Mouse (Mus musculus) activated CD4-positive, CD25-positive, alpha-beta regulatory T cell, adult 4 months (primary cell): Measurements from ENCODE around the gene Gm9844. TPM values are rescaled to one million over a fixed set of nuclear protein-coding genes. Genes with fewer than 3 reads are reported as not detected.
"Not testable (repeated sequence)": the region's sequence is repeated elsewhere in the genome, so short reads cannot be mapped to it uniquely, and the experiment has no call there.

ENCODE experiments used
- ATAC-seq: one replicate; pipeline ENCODE4 v1.8.0; 2017
- polyA plus RNA-seq, 2 experiments: library from polyadenylated mRNA; unstranded; fragments of 100-300 nt; shearing (Covaris generic); gene quantifications; one replicate each; pipeline ENCODE4 v1.2.1; 2017

Gm9844 gene
- polyA plus RNA-seq: 10 to 100 TPM; 17.0 to 65.7 TPM

- ATAC-seq: no peak
These were observed at the start of gene Gm9844 for GRCm38 (mm10) chr7:24861913-24862312. Gm9844 (plus strand) TSS chr7:24862213.

- ATAC-seq: peak; percentile 77
These were observed 44.5 kb upstream of the Gm9844 start for GRCm38 (mm10) chr7:24817502-24817901.

DNA sequence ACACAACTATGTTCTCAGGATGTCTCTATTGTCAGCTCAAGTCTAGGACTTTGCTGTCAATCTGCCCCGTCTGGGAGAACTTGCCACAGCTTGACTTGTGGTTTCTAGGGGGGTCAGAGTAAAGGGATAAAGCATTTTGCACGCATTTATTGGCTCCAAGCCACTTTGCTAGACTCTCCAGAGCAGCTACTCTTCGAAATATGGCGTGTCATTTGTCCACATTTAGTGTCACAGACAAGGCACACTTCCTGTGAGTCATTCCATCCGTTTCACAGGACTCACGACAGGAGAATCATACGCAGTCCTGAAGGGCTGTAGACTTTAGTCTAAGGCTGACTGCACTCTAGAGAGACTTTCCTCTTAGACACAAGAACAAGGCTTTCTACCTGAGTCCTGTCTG lies 37.6 kb upstream of the Gm9844 start:
- ATAC-seq: no peak

DNA sequence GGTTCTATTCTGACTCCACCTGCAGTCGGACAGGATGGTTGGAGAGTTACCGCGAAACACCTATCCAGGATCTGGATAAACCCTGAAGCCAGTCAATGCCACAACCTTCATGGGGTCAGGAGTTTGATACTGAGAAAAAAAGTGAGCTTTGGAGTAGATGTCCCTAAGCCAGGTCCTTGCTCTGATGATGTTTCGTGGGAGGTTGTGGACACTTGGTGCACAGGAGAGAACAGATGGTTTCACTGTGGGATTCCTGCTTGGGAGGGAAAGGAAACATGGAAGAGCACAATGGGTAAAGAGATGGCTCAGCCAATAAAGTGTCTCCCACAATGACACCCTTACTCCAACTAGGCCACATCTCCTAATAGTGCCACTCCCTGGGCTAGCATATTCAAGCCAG lies 34.8 kb upstream of the Gm9844 start:
- no peak for ATAC-seq

- peak; percentile 92 for ATAC-seq
These were observed 23.1 kb upstream of the Gm9844 start for GRCm38 (mm10) chr7:24838732-24839409.

GRCm38 (mm10) chr7:24839410-24839808 lies 22.6 kb upstream of the Gm9844 start:
- ATAC-seq: no peak

DNA sequence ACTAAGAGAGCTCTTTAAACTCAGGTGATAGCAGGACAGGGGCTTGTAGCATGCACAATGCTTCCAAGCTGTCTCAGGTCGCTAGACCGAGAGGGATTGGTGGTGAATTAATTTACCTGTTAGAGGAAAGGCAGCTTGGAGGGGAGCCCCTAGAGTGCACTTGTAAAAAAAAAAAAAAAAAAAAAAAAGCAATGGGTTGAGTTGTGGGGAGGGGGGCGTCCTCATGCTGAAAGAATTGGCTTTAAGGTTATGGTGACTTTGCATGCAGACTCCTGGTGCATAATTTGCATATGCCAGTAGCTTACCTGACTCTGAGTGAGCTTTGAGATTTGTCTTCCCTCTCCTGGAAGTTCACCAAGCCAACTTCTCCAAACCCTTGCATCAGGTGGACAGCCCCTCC lies 21.7 kb upstream of the Gm9844 start:
- ATAC-seq: no peak

DNA sequence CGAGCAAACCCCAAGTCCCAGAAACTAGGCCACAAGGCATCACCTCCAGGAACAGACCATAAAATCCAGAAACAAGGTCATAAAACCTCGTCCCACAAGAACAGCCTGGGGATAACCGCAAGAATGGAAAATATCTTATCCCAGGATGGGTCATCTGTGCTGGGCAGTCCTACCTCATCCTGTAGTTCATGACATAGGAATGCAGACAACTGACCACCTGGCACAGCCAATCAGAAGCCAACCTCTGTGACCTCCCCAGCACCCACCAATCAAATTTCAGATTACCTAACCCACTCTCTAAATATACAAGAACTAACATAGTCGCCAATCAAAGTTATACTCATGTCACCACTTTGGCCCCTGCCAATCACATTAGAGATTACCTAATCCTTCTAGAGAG lies 21.0 kb upstream of the Gm9844 start:
- ATAC-seq: no peak

- no peak for ATAC-seq
These were observed 17.9 kb upstream of the Gm9844 start for GRCm38 (mm10) chr7:24844144-24844543.

DNA sequence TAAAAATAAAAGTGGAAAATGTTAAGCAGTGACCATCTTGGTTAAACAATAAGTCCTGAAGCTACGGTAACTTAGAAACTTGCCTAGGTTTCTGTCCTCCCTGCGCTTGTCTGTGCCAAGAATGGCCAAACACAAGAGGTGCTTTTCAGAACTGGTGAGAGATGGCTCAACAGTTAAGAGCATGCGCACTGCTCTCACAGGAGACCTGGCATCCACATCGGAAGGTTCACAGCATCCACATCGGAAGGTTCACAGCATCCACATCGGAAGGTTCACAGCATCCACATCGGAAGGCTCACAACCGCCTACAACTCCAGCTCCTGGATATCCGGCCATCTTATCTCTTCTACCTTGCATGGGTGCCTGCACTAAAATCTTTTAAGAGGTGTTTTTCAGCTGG lies 16.8 kb upstream of the Gm9844 start:
- no peak for ATAC-seq

GRCm38 (mm10) chr7:24845713-24846112 lies 16.3 kb upstream of the Gm9844 start:
- peak; percentile 36 for ATAC-seq

GRCm38 (mm10) chr7:24846576-24846975 lies 15.4 kb upstream of the Gm9844 start:
- not testable (repeated sequence) for ATAC-seq

DNA sequence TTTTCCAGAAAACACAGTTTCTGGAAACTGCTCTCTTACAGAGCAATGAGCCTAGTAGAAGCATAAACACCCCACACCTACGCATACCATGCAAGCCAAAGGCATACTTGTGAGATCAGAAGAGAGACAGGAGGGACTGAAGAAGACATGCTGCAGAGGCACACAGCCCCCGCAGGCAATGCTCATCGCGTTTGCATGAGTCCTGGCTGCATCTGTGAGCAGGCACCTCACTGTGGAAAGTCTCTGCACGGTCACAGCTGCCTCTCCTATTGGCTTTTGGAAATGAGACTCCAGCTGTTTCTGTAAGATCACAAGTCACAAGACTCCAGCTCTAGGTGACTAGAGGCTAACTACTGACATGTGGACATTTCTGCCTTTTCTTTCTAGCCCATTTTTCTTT lies 11.9 kb upstream of the Gm9844 start:
- ATAC-seq: no peak

GRCm38 (mm10) chr7:24850899-24851303 lies 11.1 kb upstream of the Gm9844 start:
- no peak for ATAC-seq

- no peak for ATAC-seq
These were observed 10.3 kb upstream of the Gm9844 start for GRCm38 (mm10) chr7:24851596-24852325.

GRCm38 (mm10) chr7:24852557-24853232 lies 9.3 kb upstream of the Gm9844 start:
- no peak for ATAC-seq

DNA sequence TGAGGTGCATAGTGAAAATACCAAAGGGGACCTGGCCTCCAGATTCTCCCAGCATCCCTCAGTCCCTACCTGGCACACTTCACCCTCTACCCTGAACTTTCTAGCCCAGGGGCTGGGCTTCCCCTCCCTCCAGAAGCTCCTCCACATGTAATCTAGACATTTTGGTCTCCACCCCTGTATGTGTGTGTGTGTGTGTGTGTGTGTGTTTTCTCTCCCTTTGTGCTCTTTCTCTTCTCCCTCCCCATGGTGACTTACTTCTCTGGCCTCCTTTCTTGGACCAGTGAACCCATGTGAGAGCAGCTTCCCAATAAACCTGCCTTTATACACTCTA lies 8.8 kb upstream of the Gm9844 start:
- ATAC-seq: no peak

- ATAC-seq: no peak
These were observed 8.3 kb upstream of the Gm9844 start for GRCm38 (mm10) chr7:24853695-24854094.

- ATAC-seq: no peak
These were observed 5.4 kb upstream of the Gm9844 start for GRCm38 (mm10) chr7:24856460-24857120.

DNA sequence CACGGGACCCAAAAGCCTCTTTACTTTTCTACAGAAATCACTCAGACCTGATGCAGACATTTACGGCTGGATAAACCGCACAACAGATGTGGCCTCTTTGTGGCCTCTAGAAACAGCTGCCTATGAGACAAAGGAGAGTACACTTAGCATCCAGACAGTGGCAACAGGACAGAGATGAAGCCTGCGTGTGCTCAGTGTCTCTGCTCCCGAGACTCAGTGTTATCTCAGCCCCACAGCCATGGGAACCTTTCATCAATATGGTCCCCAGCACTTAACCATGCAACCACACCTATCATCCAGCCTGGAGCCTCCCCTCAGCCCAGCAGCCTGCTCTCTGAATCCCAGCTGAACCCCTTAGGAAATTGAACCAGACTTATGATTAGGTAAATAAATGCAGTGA lies 2.8 kb upstream of the Gm9844 start:
- ATAC-seq: no peak

- no peak for ATAC-seq
These were observed 840 bp downstream of the Gm9844 start for GRCm38 (mm10) chr7:24862853-24863252.

DNA sequence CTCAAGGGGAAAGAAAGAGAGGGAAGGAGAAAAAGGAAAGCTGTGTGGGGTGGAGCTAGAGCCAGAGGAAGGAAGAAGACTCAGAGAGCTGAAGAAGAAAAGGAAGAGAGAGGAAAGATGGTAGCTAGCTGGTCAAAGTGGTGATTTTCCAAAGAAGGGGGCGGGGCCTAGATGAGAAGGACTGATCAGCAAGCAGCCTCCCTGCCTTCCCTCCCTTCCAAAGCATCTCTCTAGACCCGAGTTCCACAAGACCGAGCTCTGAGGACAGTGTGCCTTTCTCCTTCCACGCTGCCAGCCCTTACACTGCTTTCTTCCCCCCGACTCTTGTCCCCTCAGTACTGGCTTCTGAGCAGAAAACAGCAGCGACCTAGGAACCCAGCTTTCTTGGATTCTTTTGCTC lies 2.1 kb downstream of the Gm9844 start:
- ATAC-seq: no peak

GRCm38 (mm10) chr7:24869080-24869479 lies 7.1 kb downstream of the Gm9844 start:
- no peak for ATAC-seq
